Mouse (Mus musculus) heart, embryonic 16.5 days (tissue): ENCODE measurements around the gene Pabpn1l. TPM values are rescaled to one million over a fixed set of nuclear protein-coding genes. Genes with fewer than 3 reads are reported as not detected.
"Not testable (repeated sequence)": the region's sequence is repeated elsewhere in the genome, so short reads cannot be mapped to it uniquely, and the experiment has no call there.

Experiments used
- ATAC-seq: fragments of 200-750 bp; cut with Nextera tagmentation; replicated peaks from 2 replicates; pipeline ENCODE4 v1.8.0; 2017; ENCODE audit warnings: moderate number of reproducible peaks; ENCODE audit not compliant: insufficient read depth, low FRiP score; ENCODE audit errors: extremely low read depth
- H3K27ac ChIP-seq: fragments of 300-500 bp; sonication (generic); 2 replicates; pipeline ENCODE4 v1.5.1; 2014; ENCODE audit warnings: mild to moderate bottlenecking, low read length, control low read depth, moderate library complexity
- H3K27me3 ChIP-seq: fragments of 300-500 bp; sonication (generic); 2 replicates; pipeline ENCODE4 v1.6.1; 2014; ENCODE audit warnings: low read length, mixed read lengths; ENCODE audit not compliant: control insufficient read depth, insufficient read depth
- H3K36me3 ChIP-seq: fragments of 300-500 bp; sonication (generic); 2 replicates; pipeline ENCODE4 v1.6.1; 2014; ENCODE audit not compliant: control insufficient read depth, insufficient read depth
- H3K4me1 ChIP-seq: fragments of 300-500 bp; sonication (generic); 2 replicates; pipeline ENCODE4 v1.6.1; 2014; ENCODE audit warnings: low read length, mixed read lengths; ENCODE audit not compliant: control insufficient read depth, insufficient read depth
- H3K4me2 ChIP-seq: fragments of 300-500 bp; sonication (generic); 2 replicates; pipeline ENCODE4 v1.6.1; 2014; ENCODE audit warnings: low read depth, mild to moderate bottlenecking, control low read depth, low read length
- H3K4me3 ChIP-seq: fragments of 300-500 bp; sonication (generic); 2 replicates; pipeline ENCODE4 v1.5.1; 2014; ENCODE audit warnings: mild to moderate bottlenecking, control low read depth, low read length
- H3K9ac ChIP-seq: fragments of 300-500 bp; sonication (generic); 2 replicates; pipeline ENCODE4 v1.6.1; 2014; ENCODE audit warnings: low read length, control low read depth
- H3K9me3 ChIP-seq: fragments of 300-500 bp; sonication (generic); replicated peaks from 2 replicates; pipeline ENCODE4 v1.6.1; 2016; ENCODE audit warnings: low read length; ENCODE audit not compliant: control insufficient read depth
- WGBS: fragments of 180-500 bp; shearing (Covaris S2); extraction: QIAGEN DNeasy Blood & Tissue Kit; methylation state at CpG from one replicate; pipeline ENCODE4 v1.1.7; 2014; 5-methylcytosine and 5-hydroxymethylcytosine counted together
- polyA plus RNA-seq: library from polyadenylated mRNA; unstranded; fragments of >200 nt; fragmentation: Nextera tagmentation; extraction: Ambion mirVana; gene quantifications from 2 replicates; pipeline ENCODE4 v1.2.1, GENCODE M21; 2015

Gene Pabpn1l
- polyA plus RNA-seq, 1 experiment from 2014 or later, result not detected

DNA sequence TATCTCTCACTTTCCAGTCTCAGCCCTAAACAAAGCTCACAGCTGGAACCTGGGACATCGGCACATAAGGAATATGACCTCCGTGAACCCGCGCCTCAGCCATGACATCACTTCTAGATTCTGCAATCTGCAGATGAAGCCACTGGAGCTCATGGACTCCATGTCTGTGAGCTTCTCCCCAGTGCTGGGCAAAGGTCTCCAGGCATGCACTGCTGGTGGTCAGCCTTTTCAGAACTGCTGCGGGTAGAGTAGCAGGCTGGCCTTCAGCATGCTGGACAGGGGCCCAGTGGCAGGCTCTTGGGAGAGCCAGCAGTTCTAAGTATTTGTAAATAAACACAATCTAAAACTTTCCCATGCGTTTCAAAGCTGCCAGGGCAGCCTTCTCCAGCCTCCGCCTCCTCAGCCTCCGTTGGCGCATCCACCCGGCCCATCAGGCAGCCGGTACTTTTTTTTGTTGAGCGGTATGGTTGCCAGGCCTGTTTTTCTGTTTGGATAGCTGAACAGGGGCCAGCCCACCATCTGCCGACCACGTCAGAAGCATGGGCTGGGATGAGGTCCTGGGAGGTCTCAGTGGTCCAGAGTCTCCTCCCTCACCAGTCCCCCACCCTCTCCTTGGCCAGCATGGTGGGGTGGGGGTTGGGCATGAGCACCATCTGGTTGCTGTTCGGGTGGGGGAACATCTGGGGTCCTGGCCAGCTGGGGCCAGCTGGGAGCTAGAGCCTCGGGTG is 17.1 kb upstream of the Pabpn1l start:
- WGBS, result 40% methylated on average over 16 of the region's 16 CpGs
- ATAC-seq, result 0 out of 2 replicates have a peak, but pooled peaks have one; percentile 7

DNA sequence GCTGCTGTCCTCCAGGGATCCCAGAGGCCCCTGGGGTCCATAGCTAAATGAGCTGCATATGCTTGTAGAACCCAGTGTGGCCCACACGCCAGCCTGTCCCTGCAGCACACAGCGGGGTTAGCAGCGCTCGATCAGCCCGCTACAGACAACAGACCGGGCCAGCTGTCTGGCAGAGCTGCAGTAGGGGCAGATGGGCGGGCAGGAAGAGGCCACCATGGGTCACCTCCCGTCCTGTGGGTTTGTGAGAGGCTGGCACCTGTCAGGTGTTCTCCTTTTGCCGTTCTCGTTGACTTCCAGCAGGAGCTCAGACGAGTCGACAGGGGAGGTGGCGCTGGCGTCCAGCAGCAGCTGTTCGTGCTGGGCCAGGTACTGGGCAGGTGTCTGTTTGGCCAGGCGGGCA is 16.1 kb upstream of the Pabpn1l start:
- no peak overlapping the region for H3K4me3 ChIP-seq
- H3K4me2 ChIP-seq, result no peak overlapping the region
- ATAC-seq, result no peak
- H3K27ac ChIP-seq, result no peak overlapping the region
- H3K9ac ChIP-seq, result no peak overlapping the region
- 82% methylated on average over 16 of the region's 16 CpGs for WGBS
- 0 out of 2 replicates have a peak, but pooled peaks cover 2% of the 10 kb centered on the region for H3K36me3 ChIP-seq
- H3K4me1 ChIP-seq, result peaks cover 31% of the 10 kb centered on the region
- H3K27me3 ChIP-seq, result no peaks in the 10 kb centered on the region
- H3K9me3 ChIP-seq, result no peaks in the 10 kb centered on the region

More for the DNA sequence above, 17.1 kb upstream of the Pabpn1l start:
- Histone ChIP-seq H3K9me3 (no peaks in the 10 kb centered on the region), H3K4me2 (no peak overlapping the region), H3K36me3 (no peaks in the 10 kb centered on the region), H3K27ac (no peak overlapping the region), H3K4me3 (no peak overlapping the region), H3K27me3 (no peaks in the 10 kb centered on the region), H3K9ac (no peak overlapping the region), H3K4me1 (peaks cover 31% of the 10 kb centered on the region)

DNA sequence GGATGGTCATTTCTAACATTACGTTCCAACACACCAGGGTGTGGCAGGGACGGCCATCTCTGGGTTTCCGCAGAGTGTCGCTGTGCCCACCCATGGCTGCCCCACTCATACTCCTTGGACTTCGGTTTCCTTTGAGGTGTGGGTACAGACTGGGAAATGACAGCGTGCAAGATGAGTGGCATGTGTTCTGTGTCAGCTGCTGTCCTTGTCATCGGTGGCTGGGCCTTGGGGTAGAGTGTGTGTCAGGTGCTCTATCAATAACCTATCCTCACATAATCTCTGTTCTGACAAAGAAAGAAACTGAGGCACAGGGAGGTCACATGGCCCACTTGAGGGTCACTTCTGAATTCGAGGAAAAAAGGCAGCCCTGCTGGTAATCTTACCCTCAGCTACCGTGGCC is 14.7 kb upstream of the Pabpn1l start:
- no peak for ATAC-seq
- H3K27ac ChIP-seq, result no peak overlapping the region
- H3K4me3 ChIP-seq, result no peak overlapping the region
- H3K36me3 ChIP-seq, result 0 out of 2 replicates have a peak, but pooled peaks cover 5% of the 10 kb centered on the region
- H3K4me2 ChIP-seq, result no peak overlapping the region
- peaks cover 26% of the 10 kb centered on the region for H3K4me1 ChIP-seq
- H3K9ac ChIP-seq, result no peak overlapping the region
- 82% methylated on average over 9 of the region's 9 CpGs for WGBS
- no peaks in the 10 kb centered on the region for H3K27me3 ChIP-seq
- no peaks in the 10 kb centered on the region for H3K9me3 ChIP-seq

DNA sequence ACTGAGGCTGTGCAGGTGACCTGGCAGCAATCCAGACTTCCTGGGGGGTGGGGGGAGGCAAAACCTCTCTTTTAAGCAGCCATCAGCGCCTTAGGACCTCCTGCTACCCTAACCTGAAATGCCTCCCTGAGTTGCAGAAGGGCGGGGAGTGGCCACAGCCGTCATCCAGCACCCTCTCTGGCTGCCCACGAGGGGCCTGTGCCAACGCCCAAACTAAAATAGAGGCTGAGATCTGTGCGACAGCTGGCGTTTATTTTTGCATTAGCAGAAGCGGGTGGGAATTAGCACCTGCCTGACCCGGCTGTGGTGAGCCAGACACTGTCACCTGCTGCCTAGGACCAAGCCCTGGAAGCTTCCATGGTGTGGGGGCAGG is 14.2 kb upstream of the Pabpn1l start:
- ATAC-seq, result peak; percentile 66
- Histone ChIP-seq H3K9me3 (no peaks in the 10 kb centered on the region), H3K36me3 (0 out of 2 replicates have a peak, but pooled peaks cover 5% of the 10 kb centered on the region), H3K4me2 (no peak overlapping the region), H3K27me3 (no peaks in the 10 kb centered on the region), H3K4me3 (no peak overlapping the region), H3K4me1 (peaks cover 22% of the 10 kb centered on the region), H3K9ac (no peak overlapping the region), H3K27ac (peak overlapping the region; percentile 15; the same call in 1 of the 2 replicates)
- 40% methylated on average over 9 of the region's 9 CpGs for WGBS

DNA sequence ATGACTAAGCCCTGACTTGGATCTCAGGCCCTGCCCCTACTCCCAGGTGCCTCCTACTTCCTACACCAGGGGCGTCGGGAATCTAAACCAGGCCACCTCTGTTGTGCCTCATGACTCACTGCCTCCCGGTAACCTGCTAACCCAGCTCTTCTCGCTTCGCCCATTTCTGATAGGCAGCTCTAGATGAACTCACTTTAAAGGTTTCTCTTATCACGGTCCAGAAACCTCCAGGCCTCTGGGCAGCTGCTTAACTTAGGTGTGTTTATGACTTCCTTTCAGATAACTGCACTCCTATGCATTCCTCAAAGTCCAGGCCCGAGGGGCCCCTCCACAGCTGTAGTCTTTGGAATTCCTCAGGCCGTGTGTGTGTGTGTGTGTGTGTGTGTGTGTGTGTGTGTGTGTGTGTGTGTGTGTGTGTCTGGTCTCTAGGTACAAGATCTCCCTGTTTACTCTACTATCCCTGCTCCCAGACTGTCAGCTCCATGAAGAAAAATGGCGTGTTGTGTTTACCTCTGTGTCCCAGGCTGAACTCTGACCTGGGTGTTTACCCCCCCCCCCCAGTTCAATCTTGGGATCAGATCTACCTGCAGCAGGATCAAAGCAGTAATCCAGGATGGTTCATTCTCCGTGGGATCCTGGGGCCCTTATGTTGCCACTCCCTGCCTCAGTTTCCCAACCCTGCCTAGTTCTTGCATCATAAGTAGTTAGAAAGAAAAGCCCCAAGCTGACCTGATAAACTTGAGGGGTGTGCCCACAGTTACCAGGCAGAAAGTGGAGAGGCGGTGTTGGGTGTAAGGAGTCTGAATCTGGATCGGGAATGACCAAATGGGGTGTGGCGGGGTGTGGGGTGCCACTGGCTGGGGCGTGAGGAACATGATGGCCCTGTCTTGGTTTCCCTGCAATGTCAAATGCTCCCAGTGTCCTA is 13.6 kb upstream of the Pabpn1l start:
- peaks cover 22% of the 10 kb centered on the region for H3K4me1 ChIP-seq
- no peak overlapping the region for H3K9ac ChIP-seq
- H3K9me3 ChIP-seq, result no peaks in the 10 kb centered on the region
- 0 out of 2 replicates have a peak, but pooled peaks cover 5% of the 10 kb centered on the region for H3K36me3 ChIP-seq
- no peaks in the 10 kb centered on the region for H3K27me3 ChIP-seq
- peak overlapping the region; percentile 15; the same call in 1 of the 2 replicates for H3K27ac ChIP-seq
- no peak overlapping the region for H3K4me3 ChIP-seq
- 0 out of 2 replicates have a peak, but pooled peaks have one; percentile 17 for ATAC-seq
- WGBS, result 41% methylated on average over 14 of the region's 14 CpGs
- no peak overlapping the region for H3K4me2 ChIP-seq

DNA sequence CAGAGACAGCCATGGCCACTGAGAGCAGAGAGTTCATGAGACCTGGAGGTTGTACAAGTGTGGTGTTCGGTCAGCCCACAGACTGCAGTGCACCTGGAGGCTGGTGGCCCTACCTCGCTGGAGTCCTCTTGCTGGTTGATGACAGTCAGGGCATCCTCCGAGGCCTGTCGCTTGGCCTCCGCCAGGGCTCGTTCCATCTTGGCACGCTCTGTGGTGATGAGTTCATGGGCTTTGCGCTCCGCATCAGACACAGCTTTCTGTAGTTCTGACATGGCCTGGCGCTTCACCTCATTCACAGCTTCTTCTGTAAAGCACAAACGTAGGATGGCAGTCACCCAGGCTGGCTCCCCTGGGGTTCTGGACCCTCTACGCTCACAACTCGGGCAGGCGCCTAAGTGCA is 10.7 kb upstream of the Pabpn1l start:
- ATAC-seq, result no peak
- H3K36me3 ChIP-seq, result 0 out of 2 replicates have a peak, but pooled peaks cover 5% of the 10 kb centered on the region
- H3K27me3 ChIP-seq, result no peaks in the 10 kb centered on the region
- H3K27ac ChIP-seq, result no peak overlapping the region
- 92% methylated on average over 14 of the region's 14 CpGs for WGBS
- H3K9ac ChIP-seq, result no peak overlapping the region
- H3K4me1 ChIP-seq, result peaks cover 12% of the 10 kb centered on the region
- no peak overlapping the region for H3K4me3 ChIP-seq
- H3K4me2 ChIP-seq, result no peak overlapping the region
- no peaks in the 10 kb centered on the region for H3K9me3 ChIP-seq

GRCm38 (mm10) chr8:122632134-122632533 is 9.6 kb upstream of the Pabpn1l start:
- not testable (repeated sequence) for H3K27ac ChIP-seq, H3K4me3 ChIP-seq, H3K27me3 ChIP-seq, H3K9me3 ChIP-seq, ATAC-seq, H3K9ac ChIP-seq, H3K36me3 ChIP-seq, H3K4me2 ChIP-seq
- peaks cover 12% of the 10 kb centered on the region for H3K4me1 ChIP-seq
- WGBS, result 70% methylated on average over 3 of the region's 3 CpGs

DNA sequence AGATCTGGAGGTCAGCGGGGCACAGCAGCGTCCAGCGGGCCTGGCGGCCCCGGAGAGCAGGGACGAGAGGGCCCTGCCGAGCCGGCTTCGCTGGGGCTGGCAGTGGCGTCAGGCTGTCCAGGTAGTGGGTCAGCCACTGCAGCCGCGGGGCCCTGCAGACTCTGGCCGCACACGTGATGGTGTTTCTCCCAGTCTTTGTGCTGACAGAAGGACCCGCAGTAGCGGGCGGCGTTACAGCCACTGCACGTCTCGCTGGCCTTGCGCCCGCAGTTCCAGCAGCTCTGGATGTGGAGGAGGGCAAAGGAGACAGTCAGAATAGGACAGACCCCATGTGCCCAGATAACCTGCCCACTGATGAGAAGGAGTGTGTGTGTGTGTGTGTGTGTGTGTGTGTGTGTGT is 8.2 kb upstream of the Pabpn1l start:
- peak overlapping the region; percentile 16 for H3K4me3 ChIP-seq
- 52% methylated on average over 22 of the region's 22 CpGs for WGBS
- H3K27me3 ChIP-seq, result no peaks in the 10 kb centered on the region
- no peaks in the 10 kb centered on the region for H3K9me3 ChIP-seq
- no peak overlapping the region for H3K27ac ChIP-seq
- peak overlapping the region; percentile 41; the same call in 1 of the 2 replicates for H3K4me2 ChIP-seq
- peak overlapping the region; percentile 3 for H3K9ac ChIP-seq
- no peak for ATAC-seq
- 0 out of 2 replicates have a peak, but pooled peaks cover 5% of the 10 kb centered on the region for H3K36me3 ChIP-seq
- no peaks in the 10 kb centered on the region; the same call in 1 of the 2 replicates for H3K4me1 ChIP-seq
